Mouse (Mus musculus): ENCODE data around the gene Homer1.

GRCm38 (mm10) chr13:93326326-93326725, 26.9 kb downstream of the Homer1 start:
- TF ChIP-seq CTCF (IDR thresholded peaks at IDR 0.05; ENCODE audit: low read depth) (no peak), EP300 (IDR thresholded peaks at IDR 0.05; ENCODE audit: low read depth) (no peak)

All from liver, embryonic 14.5 days (tissue).